Mouse (Mus musculus): ENCODE data around the gene Spsb1.

- no peak for TF ChIP-seq USF1 (IDR thresholded peaks at IDR 0.05; ENCODE audit: low read depth)
- no peak for TF ChIP-seq CTCF (IDR thresholded peaks at IDR 0.05; ENCODE audit: control insufficient read depth, insufficient read depth, insufficient read length)
Observed at GRCm38 (mm10) chr4:149871582-149871981, 83.3 kb downstream of the Spsb1 start.
